In genomic region chr17:26416141-26416540, GRCm38 (mm10) we compare ENCODE assay signal across 9 mouse cellular contexts. TPM values are rescaled to one million over a fixed set of nuclear protein-coding genes. Genes with fewer than 3 reads are reported as not detected.
DNase-seq lines count a peak whose midpoint lies in the region; ATAC-seq and TF ChIP-seq lines count a peak whose summit lies in the region.
"Had no signal": no experiment of that assay in that cellular context is flagged by ENCODE, and none has a peak within 500 bp of the region (broad histone marks: within the 10 kb centered on the region; RNA-seq: fewer than 3 reads in every experiment).

No protein-coding gene starts in this region.

- peaks cover 46% of the 10 kb centered on the region for H3K4me1 ChIP-seq in kidney, adult 2 months (ENCODE audit: control insufficient read depth, insufficient read depth, low read length)
- H3K4me1 ChIP-seq in cortical plate, adult 2 months (ENCODE audit: control insufficient read depth, insufficient read depth, low read length): peaks cover 2% of the 10 kb centered on the region; the same call in 1 of the 2 replicates
- peaks cover 20% of the 10 kb centered on the region for H3K4me1 ChIP-seq in forebrain, embryonic 13.5 days
- H3K4me1 ChIP-seq in limb, embryonic 13.5 days: peaks cover 16% of the 10 kb centered on the region

- H3K4me3 ChIP-seq in kidney, adult 2 months (ENCODE audit: insufficient read depth, low read depth, low read length): peak overlapping the region; percentile 62
- peak overlapping the region; percentile 65 for H3K4me3 ChIP-seq in cortical plate, adult 2 months (ENCODE audit: insufficient read depth, low read length)
- H3K4me3 ChIP-seq in forebrain, embryonic 13.5 days: 0 out of 2 replicates have a peak overlapping the region, but pooled peaks have one; percentile 80
- peak overlapping the region; percentile 74; the same call in 1 of the 2 replicates for H3K4me3 ChIP-seq in limb, embryonic 13.5 days

- H3K27me3 ChIP-seq in kidney, adult 2 months (replicated peaks; ENCODE audit: control insufficient read depth, insufficient read depth, low read length): no peaks in the 10 kb centered on the region
- H3K27me3 ChIP-seq in forebrain, embryonic 13.5 days: peaks cover 40% of the 10 kb centered on the region
- peaks cover 76% of the 10 kb centered on the region for H3K27me3 ChIP-seq in limb, embryonic 13.5 days

- WGBS in kidney, adult 2 months: 40% methylated on average over 3 of the region's 3 CpGs
- 70% methylated on average over 3 of the region's 3 CpGs for WGBS in forebrain, embryonic 13.5 days
- 69% methylated on average over 3 of the region's 3 CpGs for WGBS in limb, embryonic 13.5 days

- TF ChIP-seq CTCF in kidney, adult 2 months (conservative IDR thresholded peaks at IDR 0.05; ENCODE audit: insufficient read depth, insufficient read length, low read depth, low read length): no peak; the same call in 1 of the 2 replicates
- no peak for TF ChIP-seq CTCF in cortical plate, adult 2 months (IDR thresholded peaks at IDR 0.05; ENCODE audit: extremely low read depth, insufficient read depth, low read length)

- TF ChIP-seq POLR2A in kidney, adult 2 months (IDR thresholded peaks at IDR 0.05; ENCODE audit: low read depth, low read length): no peak
- no peak for TF ChIP-seq POLR2A in cortical plate, adult 2 months (IDR thresholded peaks at IDR 0.05; ENCODE audit: extremely low read depth, insufficient read depth, low read length)

- no peak for ATAC-seq in forebrain, embryonic 13.5 days
- ATAC-seq in limb, embryonic 13.5 days (ENCODE audit: low FRiP score, low read depth): no peak

- DNase-seq in kidney, adult 2 months: peak; percentile 43
- DNase-seq in kidney, adult 18-20 months: no peak
- no peak for DNase-seq in spleen, postnatal 14 days (ENCODE audit: low spot score in 2 of 2)
- no peak for DNase-seq in left cerebral cortex, postnatal 36 days (ENCODE audit: low spot score in 2 of 2)
- no peak for DNase-seq in MN1 (ENCODE audit: low spot score)
- DNase-seq: spleen, adult 18-20 months had no signal

- peak overlapping the region; percentile 99 for H3K4me2 ChIP-seq in forebrain, embryonic 13.5 days
- H3K4me2 ChIP-seq in limb, embryonic 13.5 days (replicated peaks): peak overlapping the region; percentile 99; the same call in 1 of the 2 replicates

- H3K9me3 ChIP-seq in forebrain, embryonic 13.5 days (replicated peaks): no peaks in the 10 kb centered on the region
- no peaks in the 10 kb centered on the region for H3K9me3 ChIP-seq in limb, embryonic 13.5 days

- H3K36me3 ChIP-seq in kidney, adult 2 months (ENCODE audit: control insufficient read depth, insufficient read depth, low read length): no peaks in the 10 kb centered on the region
- no peaks in the 10 kb centered on the region for H3K36me3 ChIP-seq in forebrain, embryonic 13.5 days (ENCODE audit: poor library complexity, severe bottlenecking)
- no peaks in the 10 kb centered on the region for H3K36me3 ChIP-seq in limb, embryonic 13.5 days

- no peak overlapping the region for H3K9ac ChIP-seq in forebrain, embryonic 13.5 days
- no peak overlapping the region for H3K9ac ChIP-seq in limb, embryonic 13.5 days

- H3K27ac ChIP-seq in kidney, adult 2 months (ENCODE audit: insufficient read depth, low read depth, low read length): peak overlapping the region; percentile 53
- peak overlapping the region; percentile 63; the same call in 1 of the 2 replicates for H3K27ac ChIP-seq in cortical plate, adult 2 months (ENCODE audit: insufficient read depth, low read length)
- no peak overlapping the region for H3K27ac ChIP-seq in forebrain, embryonic 13.5 days
- no peak overlapping the region for H3K27ac ChIP-seq in limb, embryonic 13.5 days

- intact Hi-C loops in left cerebral cortex, postnatal 36 days (cut with DNase I): no loop called here

RNA-seq across cellular contexts. Expression of gene Neurl1b, which starts 1.5 kb away (rescaled TPM):
- 22.0 and 28.7 TPM in 2 replicates for polyA plus RNA-seq in kidney, adult 2 months (2012; rRNA removed)
- polyA plus RNA-seq in cortical plate, adult 2 months (2012; rRNA removed): 53.4 and 56.8 TPM in 2 replicates
- 1.2 and 1.7 TPM in 2 replicates for polyA plus RNA-seq in forebrain, embryonic 13.5 days (2015; fragmentation: Nextera tagmentation; extraction: Ambion mirVana)
- 0.51 and 0.65 TPM in 2 replicates for polyA plus RNA-seq in limb, embryonic 13.5 days (2015; fragmentation: Nextera tagmentation; extraction: Ambion mirVana)
- total RNA-seq in left cerebral cortex, postnatal 36 days (2021): 10 to 100 TPM; 73.3 to 77.5 TPM

Comparison
In these comparisons a context has a peak if more than half of its experiments do, and no peak if none do; other contexts are left out.
1. H3K27ac ChIP-seq: peak in kidney, adult 2 months (single experiment) and cortical plate, adult 2 months (single experiment); none in forebrain, embryonic 13.5 days (single experiment) and limb, embryonic 13.5 days (single experiment).
2. Peak in every context shown above with its lines, with median percentiles within 50 percentile points of each other: H3K4me3 ChIP-seq.